Mouse (Mus musculus) embryonic facial prominence, embryonic 15.5 days (tissue): ENCODE measurements around the gene Ttc22. TPM values are rescaled to one million over a fixed set of nuclear protein-coding genes. Genes with fewer than 3 reads are reported as not detected.

Experiments
- ATAC-seq: fragments of 200-750 bp; cut with Nextera tagmentation; 2 replicates; pipeline ENCODE4 v1.8.0; 2017; ENCODE audit warnings: low read depth, moderate TSS enrichment; ENCODE audit not compliant: insufficient number of reproducible peaks, low FRiP score, low TSS enrichment
- H3K27ac ChIP-seq: fragments of 300-500 bp; sonication (generic); replicated peaks from 2 replicates; pipeline ENCODE4 v1.5.1; 2015; ENCODE audit warnings: mild to moderate bottlenecking, inconsistent platforms
- H3K27me3 ChIP-seq: fragments of 300-500 bp; sonication (generic); 2 replicates; pipeline ENCODE4 v1.6.1; 2015; ENCODE audit warnings: inconsistent platforms
- H3K36me3 ChIP-seq: fragments of 300-500 bp; sonication (generic); 2 replicates; pipeline ENCODE4 v1.6.1; 2015; ENCODE audit warnings: mild to moderate bottlenecking, inconsistent platforms
- H3K4me1 ChIP-seq: fragments of 300-500 bp; sonication (generic); 2 replicates; pipeline ENCODE4 v1.6.1; 2015; ENCODE audit warnings: inconsistent platforms
- H3K4me2 ChIP-seq: fragments of 300-500 bp; sonication (generic); replicated peaks from 2 replicates; pipeline ENCODE4 v1.6.1; 2015; ENCODE audit warnings: mild to moderate bottlenecking, inconsistent platforms
- H3K4me3 ChIP-seq: fragments of 300-500 bp; sonication (generic); replicated peaks from 2 replicates; pipeline ENCODE4 v1.5.1; 2015; ENCODE audit warnings: mild to moderate bottlenecking, inconsistent platforms
- H3K9ac ChIP-seq: fragments of 300-500 bp; sonication (generic); 2 replicates; pipeline ENCODE4 v1.6.1; 2015; ENCODE audit warnings: inconsistent platforms
- H3K9me3 ChIP-seq: fragments of 300-500 bp; sonication (generic); replicated peaks from 2 replicates; pipeline ENCODE4 v1.6.1; 2016; ENCODE audit warnings: inconsistent platforms
- WGBS: fragments of 180-500 bp; shearing (Covaris S2); methylation state at CpG from one replicate; pipeline ENCODE4 v1.1.7; 2015; 5-methylcytosine and 5-hydroxymethylcytosine counted together
- polyA plus RNA-seq: library from polyadenylated mRNA; unstranded; fragments of >200 nt; fragmentation: Nextera tagmentation; extraction: Ambion mirVana; gene quantifications from 2 replicates; pipeline ENCODE4 v1.2.1, GENCODE M21; 2015

Gene Ttc22
- polyA plus RNA-seq: 9.8 and 12.4 TPM in 2 replicates

DNA sequence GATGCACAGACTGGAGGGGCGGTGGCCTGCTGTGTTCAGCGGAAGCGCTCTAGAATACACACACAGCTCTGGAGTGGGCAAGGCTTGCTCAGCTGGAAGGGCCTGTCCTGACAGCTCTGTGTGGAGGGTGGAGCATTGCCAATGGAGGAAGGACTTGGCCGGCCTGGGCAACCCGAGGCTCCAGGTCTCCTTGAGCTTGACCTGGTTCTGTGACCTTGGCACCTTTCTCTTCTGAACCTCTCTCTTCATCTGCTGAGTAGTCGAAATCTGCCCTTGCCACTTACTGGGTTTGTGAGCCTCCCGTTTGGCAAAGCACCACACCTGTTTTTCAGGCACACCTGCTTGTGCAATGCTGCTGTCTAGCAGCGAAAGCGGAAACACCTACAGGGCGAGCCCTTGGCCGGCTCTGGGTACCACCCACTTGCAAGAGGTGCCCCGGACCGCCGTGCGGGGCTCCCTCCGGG is at the start of gene Ttc22:
TSS of gene Ttc22 (plus strand) at position 403 of the 464 bp plus-strand sequence.
- ATAC-seq: no peak
- WGBS: 17% methylated on average over 16 of the region's 16 CpGs
- Histone ChIP-seq H3K4me3 (peak within 1 kb of the TSS; percentile 30), H3K27ac (0 out of 2 replicates have a peak within 1 kb of the TSS, but pooled peaks have one; percentile 55), H3K36me3 (no peaks in the 10 kb centered on the region), H3K9ac (no peak within 1 kb of the TSS), H3K27me3 (peaks cover 49% of the 10 kb centered on the region), H3K4me1 (peaks cover 13% of the 10 kb centered on the region), H3K9me3 (no peaks in the 10 kb centered on the region), H3K4me2 (peak within 1 kb of the TSS; percentile 30)

DNA sequence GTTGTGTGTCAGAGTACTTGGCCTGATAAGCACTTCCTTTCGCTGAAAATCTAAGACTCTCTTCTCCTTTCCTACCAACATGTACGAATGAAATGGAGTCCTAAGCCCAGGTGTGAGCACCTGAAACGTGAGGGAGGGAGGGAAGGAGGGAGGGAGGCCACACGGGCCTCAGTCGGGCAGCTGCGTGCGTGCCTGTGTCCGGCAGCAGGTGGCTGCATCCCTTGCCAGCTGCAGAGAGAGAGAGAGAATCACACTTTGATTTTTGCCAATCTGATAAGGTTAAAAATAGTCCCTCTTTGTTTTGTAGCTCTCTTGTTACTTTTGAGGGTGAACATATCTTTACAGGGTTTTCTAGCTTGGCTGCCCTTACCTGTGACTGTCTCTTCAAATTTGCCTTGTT is 47.2 kb upstream of the Ttc22 start:
- no peak overlapping the region for H3K9ac ChIP-seq
- 0 out of 2 replicates have a peak, but pooled peaks cover 4% of the 10 kb centered on the region for H3K4me1 ChIP-seq
- H3K4me3 ChIP-seq: no peak overlapping the region
- peaks cover 68% of the 10 kb centered on the region for H3K36me3 ChIP-seq
- H3K27me3 ChIP-seq: no peaks in the 10 kb centered on the region
- no peak overlapping the region for H3K4me2 ChIP-seq
- H3K9me3 ChIP-seq: no peaks in the 10 kb centered on the region
- ATAC-seq: no peak
- WGBS: 86% methylated on average over 8 of the region's 8 CpGs
- no peak overlapping the region for H3K27ac ChIP-seq

DNA sequence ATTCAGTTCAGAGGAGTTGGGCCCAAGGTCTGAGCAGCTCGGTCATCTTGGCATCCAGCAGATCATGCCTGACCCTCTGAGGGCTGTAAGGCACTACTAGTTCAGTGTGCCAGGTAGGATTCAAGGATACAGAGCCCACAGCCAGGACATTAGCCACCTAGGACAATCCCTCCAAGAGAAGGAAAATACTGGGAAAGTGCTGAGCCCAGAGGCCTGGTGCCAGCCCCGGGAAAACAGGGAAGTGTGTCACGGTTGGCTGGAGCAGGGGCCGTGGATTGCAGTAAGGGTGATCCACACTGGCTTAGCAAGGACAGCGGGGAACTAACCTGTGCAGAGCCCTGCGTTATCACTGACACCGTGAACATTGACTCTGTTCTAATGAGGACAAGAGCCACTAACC is 44.7 kb upstream of the Ttc22 start:
- 83% methylated on average over 7 of the region's 7 CpGs for WGBS
- H3K27ac ChIP-seq: no peak overlapping the region
- no peaks in the 10 kb centered on the region for H3K27me3 ChIP-seq
- ATAC-seq: no peak
- peaks cover 73% of the 10 kb centered on the region for H3K36me3 ChIP-seq
- no peak overlapping the region for H3K9ac ChIP-seq
- H3K9me3 ChIP-seq: no peaks in the 10 kb centered on the region
- no peak overlapping the region for H3K4me3 ChIP-seq
- no peak overlapping the region for H3K4me2 ChIP-seq
- H3K4me1 ChIP-seq: 0 out of 2 replicates have a peak, but pooled peaks cover 4% of the 10 kb centered on the region

DNA sequence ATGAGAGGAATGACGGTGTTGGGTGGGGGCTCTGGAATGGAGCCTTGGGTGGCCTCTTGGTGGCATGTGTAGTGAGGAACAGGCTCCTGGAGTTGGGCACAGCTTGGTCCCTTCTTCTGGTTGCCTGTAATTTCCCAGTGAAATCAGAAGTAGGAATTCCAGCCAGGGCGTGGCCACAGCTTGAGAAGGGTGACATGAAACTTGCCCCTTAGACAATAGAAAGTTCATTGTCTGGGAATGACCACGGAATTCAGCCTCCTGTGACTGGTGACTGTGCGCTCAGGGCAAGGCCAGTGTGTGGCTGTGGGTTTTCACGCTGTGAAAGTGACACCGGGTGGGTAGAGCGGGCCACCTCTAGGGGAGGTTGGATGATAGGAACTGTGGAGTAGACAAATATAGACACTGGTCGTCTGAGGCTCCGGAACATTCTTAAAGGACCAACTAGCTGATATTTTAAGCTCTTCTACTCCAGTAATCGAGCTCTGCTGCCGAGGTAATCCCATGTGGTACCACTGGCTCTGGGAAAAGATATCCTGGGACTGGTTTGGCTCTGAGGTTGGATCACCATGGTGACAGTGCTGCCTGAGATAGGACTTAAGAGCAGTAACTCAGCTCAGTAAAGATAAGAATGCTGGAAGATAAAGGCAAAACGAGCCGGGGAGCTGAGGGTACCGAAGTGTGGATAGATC is 40.9 kb upstream of the Ttc22 start:
- no peak for ATAC-seq
- Histone ChIP-seq H3K4me3 (no peak overlapping the region), H3K36me3 (peaks cover 72% of the 10 kb centered on the region), H3K9me3 (no peaks in the 10 kb centered on the region), H3K9ac (no peak overlapping the region), H3K4me2 (no peak overlapping the region), H3K27me3 (no peaks in the 10 kb centered on the region), H3K27ac (no peak overlapping the region), H3K4me1 (0 out of 2 replicates have a peak, but pooled peaks cover 4% of the 10 kb centered on the region)
- WGBS: 87% methylated on average over 14 of the region's 14 CpGs

DNA sequence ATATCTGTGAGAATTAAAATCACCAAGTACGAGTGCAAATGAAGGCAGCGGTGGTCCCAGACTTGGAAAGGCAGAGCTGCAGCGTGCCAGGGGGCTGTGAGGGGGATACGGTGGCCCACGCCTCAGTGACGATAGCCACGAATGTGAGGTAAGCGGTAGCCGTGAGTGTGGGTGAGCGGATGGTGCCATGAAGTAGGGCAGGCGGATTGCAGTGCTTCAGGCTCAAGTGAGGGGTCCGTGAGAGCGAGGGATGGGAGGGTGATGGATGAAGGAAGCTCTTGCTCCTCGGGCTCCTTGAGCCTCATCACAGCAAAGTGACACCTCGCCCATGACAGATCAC is 40.4 kb upstream of the Ttc22 start:
- Histone ChIP-seq H3K27me3 (no peaks in the 10 kb centered on the region), H3K27ac (no peak overlapping the region), H3K9ac (no peak overlapping the region), H3K9me3 (no peaks in the 10 kb centered on the region), H3K4me1 (0 out of 2 replicates have a peak, but pooled peaks cover 4% of the 10 kb centered on the region), H3K4me2 (no peak overlapping the region), H3K36me3 (peaks cover 72% of the 10 kb centered on the region), H3K4me3 (no peak overlapping the region)
- 90% methylated on average over 15 of the region's 15 CpGs for WGBS
- ATAC-seq: no peak

DNA sequence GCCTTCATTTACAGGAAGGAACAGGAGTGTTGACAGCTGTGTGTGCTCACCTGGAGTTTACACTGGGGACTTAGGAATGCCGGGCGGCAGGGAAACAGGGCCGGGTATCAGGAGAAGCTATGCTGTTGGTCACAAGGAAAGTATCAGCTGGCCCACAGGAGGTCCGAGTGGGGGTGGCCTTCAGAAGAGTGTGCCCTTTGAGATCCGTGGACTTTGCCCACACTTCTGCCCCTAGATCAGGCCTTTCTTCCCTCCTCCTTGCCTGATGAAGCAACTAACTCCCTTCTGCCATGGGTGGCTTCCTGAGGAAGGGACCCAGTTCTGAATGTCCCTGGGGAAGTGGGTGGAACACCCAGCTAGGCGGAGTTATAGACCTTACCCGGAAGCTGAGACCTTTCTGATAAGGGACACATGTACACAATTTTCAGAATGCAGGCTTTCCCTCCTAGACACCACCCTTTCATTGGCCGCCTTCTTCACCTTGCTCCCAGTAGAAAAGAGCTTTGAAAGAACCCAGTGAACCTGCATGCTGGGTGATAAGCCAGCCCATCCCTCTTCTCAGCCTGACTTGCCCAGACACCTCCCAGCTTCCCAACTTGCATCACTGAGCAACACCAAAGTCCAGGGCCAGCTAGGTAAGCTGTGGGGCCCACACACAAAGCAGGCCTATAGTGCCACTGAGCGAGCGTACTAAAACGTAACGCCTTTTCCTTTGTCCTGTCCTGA is 39.6 kb upstream of the Ttc22 start:
- Histone ChIP-seq H3K27ac (peak overlapping the region; percentile 18; the same call in 1 of the 2 replicates), H3K4me2 (no peak overlapping the region), H3K9me3 (no peaks in the 10 kb centered on the region), H3K4me3 (no peak overlapping the region), H3K4me1 (0 out of 2 replicates have a peak, but pooled peaks cover 4% of the 10 kb centered on the region), H3K36me3 (peaks cover 76% of the 10 kb centered on the region), H3K27me3 (no peaks in the 10 kb centered on the region), H3K9ac (no peak overlapping the region)
- WGBS: 78% methylated on average over 12 of the region's 12 CpGs
- no peak for ATAC-seq

DNA sequence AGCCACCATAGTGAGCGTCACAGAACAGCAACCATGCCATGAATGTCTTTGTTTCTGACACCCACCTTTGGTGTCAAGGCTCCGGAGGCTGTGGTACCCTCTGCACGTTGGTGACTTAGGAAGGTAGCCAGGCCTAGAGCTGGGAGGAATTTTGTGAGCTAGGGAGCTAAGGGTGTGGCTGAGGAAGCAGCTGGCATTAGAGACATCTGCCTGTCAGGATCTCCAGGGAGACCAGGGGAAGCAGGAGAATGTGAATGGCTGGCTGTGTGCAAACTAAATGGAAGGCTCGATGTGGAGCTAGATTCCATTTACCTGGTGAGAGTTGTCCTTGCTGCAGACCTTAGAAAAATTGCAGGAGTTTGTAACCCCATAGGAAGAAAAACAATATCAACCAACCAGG is 37.6 kb upstream of the Ttc22 start:
- 88% methylated on average over 4 of the region's 4 CpGs for WGBS
- Histone ChIP-seq H3K4me2 (no peak overlapping the region), H3K9ac (no peak overlapping the region), H3K9me3 (no peaks in the 10 kb centered on the region), H3K27ac (no peak overlapping the region), H3K4me3 (no peak overlapping the region), H3K4me1 (no peaks in the 10 kb centered on the region), H3K36me3 (peaks cover 72% of the 10 kb centered on the region), H3K27me3 (no peaks in the 10 kb centered on the region)
- no peak for ATAC-seq

DNA sequence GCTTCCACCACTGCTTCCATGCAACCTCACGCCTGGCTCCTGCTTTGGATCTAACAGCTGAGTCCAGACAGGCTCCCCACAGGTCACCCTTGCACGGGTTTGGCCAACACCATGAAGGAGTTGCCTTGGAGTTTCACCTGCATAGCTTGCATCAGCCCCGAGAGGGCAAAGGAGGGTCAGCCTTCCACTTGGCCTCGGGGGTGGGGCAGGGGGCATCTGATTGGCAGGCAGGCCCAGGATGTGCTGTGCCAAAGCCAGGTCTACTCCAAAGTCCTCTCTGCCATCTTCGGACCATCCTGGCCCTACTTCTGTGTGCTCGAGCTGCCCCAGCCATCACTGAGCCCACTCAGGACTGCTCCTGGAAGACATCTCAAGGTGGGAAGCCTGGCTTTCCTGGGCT is 35.2 kb upstream of the Ttc22 start:
- H3K4me3 ChIP-seq: no peak overlapping the region
- no peaks in the 10 kb centered on the region for H3K9me3 ChIP-seq
- H3K27ac ChIP-seq: no peak overlapping the region
- no peaks in the 10 kb centered on the region for H3K27me3 ChIP-seq
- no peaks in the 10 kb centered on the region for H3K4me1 ChIP-seq
- WGBS: 89% methylated on average over 6 of the region's 6 CpGs
- ATAC-seq: no peak
- no peak overlapping the region for H3K9ac ChIP-seq
- no peak overlapping the region for H3K4me2 ChIP-seq
- peaks cover 57% of the 10 kb centered on the region for H3K36me3 ChIP-seq

DNA sequence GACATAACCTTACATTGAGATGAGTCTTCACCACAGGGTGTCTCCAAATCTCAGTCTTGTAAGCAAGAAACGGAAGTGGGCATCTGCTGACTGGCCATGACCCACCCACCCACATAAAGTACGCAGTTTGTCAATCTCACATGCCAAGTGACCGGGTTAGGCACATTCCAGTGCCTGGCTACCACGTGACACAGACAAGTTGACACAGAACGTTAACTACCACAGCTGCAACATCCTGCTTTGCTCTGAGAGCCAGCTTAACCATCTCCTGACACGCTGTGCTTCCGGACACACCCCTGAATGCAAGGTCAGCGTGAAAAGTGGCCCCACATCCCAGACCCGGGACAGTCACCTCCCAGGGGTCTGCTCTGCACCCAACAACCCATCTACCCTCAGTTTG is 32.1 kb upstream of the Ttc22 start:
- H3K4me3 ChIP-seq: no peak overlapping the region
- H3K9me3 ChIP-seq: no peaks in the 10 kb centered on the region
- H3K36me3 ChIP-seq: peaks cover 37% of the 10 kb centered on the region
- 62% methylated on average over 9 of the region's 9 CpGs for WGBS
- no peak overlapping the region for H3K27ac ChIP-seq
- H3K27me3 ChIP-seq: no peaks in the 10 kb centered on the region
- H3K4me1 ChIP-seq: no peaks in the 10 kb centered on the region
- no peak overlapping the region for H3K9ac ChIP-seq
- ATAC-seq: no peak
- H3K4me2 ChIP-seq: no peak overlapping the region

DNA sequence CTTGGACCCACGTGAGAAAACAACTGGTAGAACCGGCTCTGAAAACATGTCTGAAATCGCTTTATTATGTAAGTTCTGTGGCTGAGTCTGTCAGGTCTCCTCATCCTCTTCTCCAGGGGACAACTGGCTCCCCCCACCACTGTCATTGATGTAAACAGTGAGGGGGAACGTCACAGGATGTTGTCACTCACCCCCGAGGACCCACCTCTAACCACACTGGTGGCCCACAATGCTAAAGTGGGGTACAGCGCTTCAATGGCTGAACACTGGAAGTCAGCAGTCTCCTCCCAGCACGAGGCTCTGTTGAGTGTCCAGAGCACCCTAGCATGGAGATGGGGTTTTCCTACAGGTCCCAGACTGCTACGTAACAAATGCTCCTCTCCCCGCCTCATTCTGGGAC is 31.4 kb upstream of the Ttc22 start:
- ATAC-seq: no peak
- H3K9me3 ChIP-seq: no peaks in the 10 kb centered on the region
- H3K36me3 ChIP-seq: peaks cover 30% of the 10 kb centered on the region
- no peak overlapping the region for H3K4me3 ChIP-seq
- H3K27ac ChIP-seq: no peak overlapping the region
- H3K4me1 ChIP-seq: no peaks in the 10 kb centered on the region
- H3K9ac ChIP-seq: no peak overlapping the region
- WGBS: 82% methylated on average over 9 of the region's 9 CpGs
- H3K4me2 ChIP-seq: no peak overlapping the region
- no peaks in the 10 kb centered on the region for H3K27me3 ChIP-seq

DNA sequence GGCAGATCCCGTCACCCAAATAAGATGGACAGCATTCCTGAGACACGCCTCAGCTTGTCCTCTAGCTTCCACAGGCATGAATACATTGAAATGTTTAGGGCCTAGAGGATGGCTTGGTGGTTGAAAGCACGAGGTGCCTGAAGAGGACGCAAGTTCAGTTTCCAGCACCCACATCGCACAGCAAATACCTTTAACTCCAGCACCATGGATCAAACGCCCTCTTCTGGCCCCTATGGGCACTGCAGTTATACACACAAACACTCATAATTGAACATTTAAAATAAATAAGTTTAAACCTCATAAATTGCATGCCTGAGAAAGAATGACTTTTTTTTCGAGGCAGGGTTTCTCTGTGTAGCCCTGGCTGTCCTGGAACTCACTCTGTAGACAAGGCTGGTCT is 28.6 kb upstream of the Ttc22 start:
- Histone ChIP-seq H3K36me3 (peaks cover 4% of the 10 kb centered on the region; the same call in 1 of the 2 replicates), H3K4me2 (no peak overlapping the region), H3K27ac (no peak overlapping the region), H3K4me1 (no peaks in the 10 kb centered on the region), H3K27me3 (no peaks in the 10 kb centered on the region), H3K9ac (no peak overlapping the region), H3K9me3 (no peaks in the 10 kb centered on the region), H3K4me3 (no peak overlapping the region)
- ATAC-seq: no peak
- 57% methylated on average over 7 of the region's 7 CpGs for WGBS
